Mouse (Mus musculus) G1E-ER4 (cell line): ENCODE data around the gene Sh3rf1. TPM values are rescaled to one million over a fixed set of nuclear protein-coding genes. Genes with fewer than 3 reads are reported as not detected.

Experiments
- GATA1 ChIP-seq: IDR thresholded peaks from one replicate; pipeline ENCODE4 v1.8.0; 2012; ENCODE audit warnings: low read length, inconsistent platforms
- polyA plus RNA-seq: library from polyadenylated mRNA; stranded (reverse); fragments of >175 nt; gene quantifications from 2 replicates; pipeline ENCODE4 v1.2.3, GENCODE M21; 2012

Gene Sh3rf1
- polyA plus RNA-seq, 1 experiment = 0.03 TPM

- no peak for TF ChIP-seq GATA1
Observed at GRCm38 (mm10) chr8:61316012-61316767, 92.5 kb downstream of the Sh3rf1 start.

- TF ChIP-seq GATA1 = no peak
Observed at GRCm38 (mm10) chr8:61316813-61317534, 93.3 kb downstream of the Sh3rf1 start.

- TF ChIP-seq GATA1 = no peak
Observed at GRCm38 (mm10) chr8:61317535-61318136, 94.0 kb downstream of the Sh3rf1 start.

DNA sequence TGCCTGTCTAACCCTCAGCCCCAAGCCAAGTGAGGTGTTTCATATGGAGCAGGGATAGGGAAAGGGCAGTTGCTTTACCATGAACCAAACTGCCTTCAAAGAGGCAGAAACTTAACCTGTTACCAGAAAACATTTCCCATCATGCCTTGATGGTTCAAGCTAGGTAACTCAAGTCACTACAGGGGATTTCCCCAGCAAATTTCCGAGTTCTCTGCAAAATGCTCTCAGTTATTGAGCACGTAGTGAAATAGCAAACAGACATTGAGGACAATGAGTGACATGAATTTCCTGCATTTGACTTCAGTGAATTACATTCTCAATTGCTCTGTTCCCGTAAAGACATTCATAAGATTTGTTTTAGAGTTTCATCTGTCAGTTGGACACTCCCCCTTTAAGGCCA is 97.5 kb downstream of the Sh3rf1 start:
- no peak for TF ChIP-seq GATA1

DNA sequence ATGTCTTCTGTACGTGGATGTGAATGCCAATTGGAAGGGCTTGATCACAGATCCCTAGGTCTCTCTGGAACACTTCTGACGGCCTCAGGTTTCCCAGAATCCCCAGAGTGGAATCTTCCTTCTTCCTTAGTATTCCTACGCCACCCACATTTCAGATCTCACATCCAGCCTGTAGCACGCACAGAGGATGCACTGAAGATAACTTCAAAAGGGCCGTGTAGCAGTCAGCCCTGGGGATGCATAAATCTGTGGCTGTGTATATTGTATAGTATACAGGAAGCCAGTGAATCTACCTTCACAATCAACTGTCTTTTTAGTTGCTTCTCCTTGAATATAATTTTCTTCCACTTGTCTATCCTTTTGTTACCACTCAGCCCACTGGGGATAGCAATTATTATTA is 98.1 kb downstream of the Sh3rf1 start:
- TF ChIP-seq GATA1 = no peak

- TF ChIP-seq GATA1 = no peak
Observed at GRCm38 (mm10) chr8:61322462-61322861, 98.8 kb downstream of the Sh3rf1 start.

- TF ChIP-seq GATA1 = no peak
Observed at GRCm38 (mm10) chr8:61324363-61324914, 100.8 kb downstream of the Sh3rf1 start.

DNA sequence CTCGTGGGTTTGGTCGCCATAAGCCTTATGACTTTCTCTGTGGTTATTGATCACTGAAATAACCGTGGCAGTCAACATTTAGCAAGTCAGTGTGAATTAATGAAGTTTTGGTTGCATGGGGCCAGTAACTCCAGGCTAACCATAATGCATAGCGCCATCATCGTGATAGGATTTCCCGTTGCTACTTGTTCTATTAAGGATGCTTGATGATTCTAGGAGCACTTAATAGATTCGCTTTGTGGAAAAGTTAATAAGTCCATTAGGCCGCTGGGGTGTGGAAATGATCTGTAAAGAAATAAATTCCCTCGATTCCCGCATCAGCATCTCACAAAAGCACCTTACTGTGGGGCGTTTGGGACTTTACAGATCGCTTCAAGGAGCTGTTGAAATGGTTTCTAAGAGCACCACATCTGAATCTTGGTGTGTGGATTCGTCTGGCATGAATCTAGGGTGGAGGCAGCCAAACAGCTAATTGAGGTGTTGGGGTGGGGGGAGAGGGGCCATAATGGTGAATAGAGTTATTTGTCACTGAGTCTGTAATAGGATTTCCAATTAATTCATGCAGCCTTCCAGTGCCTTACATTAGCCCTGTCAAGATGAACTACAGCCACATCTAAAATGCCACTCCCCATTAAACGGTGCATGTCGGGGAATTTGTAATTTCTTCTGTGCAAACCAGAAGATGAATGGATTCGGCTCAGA is 101.5 kb downstream of the Sh3rf1 start:
- TF ChIP-seq GATA1 = no peak

GRCm38 (mm10) chr8:61326281-61326680 is 102.6 kb downstream of the Sh3rf1 start:
- TF ChIP-seq GATA1 = no peak

- no peak for TF ChIP-seq GATA1
Observed at GRCm38 (mm10) chr8:61327333-61327732, 103.7 kb downstream of the Sh3rf1 start.

GRCm38 (mm10) chr8:61339629-61340028 is 116.0 kb downstream of the Sh3rf1 start:
- no peak for TF ChIP-seq GATA1

DNA sequence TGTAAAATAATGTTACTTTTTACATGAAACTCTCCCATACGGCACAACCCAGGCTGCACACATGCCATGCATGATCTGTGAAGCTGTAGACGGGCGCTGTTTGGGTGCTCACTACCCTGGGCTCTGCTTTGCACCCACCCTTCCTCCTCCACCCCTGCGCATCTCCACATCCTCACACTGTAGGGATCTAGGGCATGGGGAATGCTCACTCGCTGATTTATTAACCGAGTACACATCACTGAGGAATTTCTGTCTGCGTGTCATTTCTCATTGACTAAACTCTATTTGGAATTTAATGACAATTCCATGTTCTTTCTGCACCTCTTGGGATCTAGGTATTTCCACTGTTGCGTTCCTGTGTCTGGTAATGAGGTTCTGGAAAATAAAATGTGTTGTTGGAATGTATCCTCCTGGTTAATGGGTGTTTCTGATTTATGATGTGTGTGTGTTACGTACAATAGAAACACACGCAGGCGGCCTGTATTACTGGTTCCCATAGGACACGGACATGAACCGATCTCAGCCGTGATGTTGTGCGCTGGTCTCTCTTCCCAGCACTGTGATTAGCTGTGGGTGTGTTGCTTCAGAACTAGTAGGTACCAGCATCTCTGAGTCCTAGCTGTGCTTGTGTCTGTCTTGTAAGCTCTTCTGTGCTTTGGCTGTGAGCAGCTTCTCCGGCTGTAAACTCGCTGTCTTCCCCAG is 116.8 kb downstream of the Sh3rf1 start:
- TF ChIP-seq GATA1 = no peak

DNA sequence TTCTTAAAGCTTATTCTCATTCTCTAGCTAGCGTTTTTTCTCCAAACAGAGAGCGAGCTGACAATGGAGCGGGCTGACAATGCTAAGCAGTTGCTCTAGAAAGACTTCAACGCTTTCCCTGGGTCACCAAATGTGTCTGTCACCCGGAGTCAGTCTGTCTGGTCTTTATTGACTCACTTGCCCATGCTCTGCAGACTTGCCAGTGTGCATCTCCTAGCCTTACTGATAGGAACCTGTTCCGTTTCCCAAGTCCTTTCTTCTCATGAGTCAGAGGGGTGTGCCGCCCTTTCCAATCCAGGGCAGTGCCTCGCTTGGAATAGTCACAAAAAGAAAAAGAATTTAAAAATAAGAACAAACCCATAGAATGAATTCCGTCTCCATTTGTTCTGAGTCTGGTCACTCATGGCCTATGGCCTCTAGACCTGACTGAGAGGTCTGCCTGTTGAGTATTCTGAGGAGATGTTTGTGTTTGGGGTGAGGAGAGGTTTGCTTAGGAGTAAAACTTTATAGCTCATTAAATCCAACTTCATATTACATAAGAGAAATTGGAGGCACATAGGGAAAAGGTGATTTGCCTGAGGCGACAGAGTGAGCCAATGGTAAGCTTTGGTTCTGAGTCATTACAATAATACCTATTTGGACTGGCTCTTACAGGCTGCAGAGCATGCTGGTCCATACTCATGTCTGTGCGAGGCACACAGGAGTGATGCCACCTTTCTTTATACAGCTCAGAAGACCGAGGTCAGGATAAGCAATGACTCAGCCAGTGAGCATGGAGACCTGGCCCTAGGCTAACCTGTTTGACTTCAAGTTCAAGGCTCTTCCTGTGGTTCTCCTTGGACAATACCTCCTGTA is 118.1 kb downstream of the Sh3rf1 start:
- no peak for TF ChIP-seq GATA1

DNA sequence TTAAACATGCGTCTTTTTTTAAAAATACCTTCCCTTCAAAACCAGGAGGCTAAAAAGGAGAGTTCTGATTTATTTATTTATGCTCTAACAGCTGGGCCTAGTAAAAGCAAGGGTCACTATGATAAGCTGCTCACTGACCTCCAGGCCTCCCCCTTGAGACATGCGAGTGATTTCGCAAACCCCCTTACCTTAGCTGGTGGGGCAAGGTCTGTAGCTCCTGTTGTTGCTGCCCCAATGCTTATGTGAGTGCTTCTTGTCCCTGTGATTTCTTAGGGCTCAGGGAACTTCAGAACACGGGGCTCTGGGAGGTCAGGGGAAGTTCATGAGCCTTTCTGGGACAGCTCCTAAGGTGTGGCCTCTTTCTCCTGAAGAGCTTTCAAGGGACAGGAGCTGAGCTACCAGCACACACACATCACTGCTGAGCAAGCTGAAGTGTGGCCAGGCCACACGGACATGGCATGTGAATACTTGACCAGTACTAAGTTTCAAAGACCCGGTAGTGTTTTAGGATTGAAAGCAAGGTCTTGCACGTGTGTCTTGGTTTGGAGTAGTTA is 118.9 kb downstream of the Sh3rf1 start:
- no peak for TF ChIP-seq GATA1
